Mouse (Mus musculus): ENCODE results near the gene Rbck1. TPM values are rescaled to one million over a fixed set of nuclear protein-coding genes. Genes with fewer than 3 reads are reported as not detected.
"Not testable (repeated sequence)": the region's sequence is repeated elsewhere in the genome, so short reads cannot be mapped to it uniquely, and the experiment has no call there.

Rbck1 gene
- polyA plus RNA-seq, 1 experiment from 2014 or later = 102 TPM

- Histone ChIP-seq H3K27me3 (no peaks in the 10 kb centered on the region), H3K36me3 (no peaks in the 10 kb centered on the region), H3K9me3 (no peaks in the 10 kb centered on the region), H3K4me2 (replicated peaks) (no peak overlapping the region), H3K9ac (replicated peaks) (no peak overlapping the region), H3K4me1 (peaks cover 22% of the 10 kb centered on the region), H3K4me3 (no peak overlapping the region), H3K27ac (replicated peaks) (no peak overlapping the region)
- 37% methylated on average over 2 of the region's 2 CpGs for WGBS
- no peak for ATAC-seq (replicated peaks)
These were observed 40.0 kb downstream of the Rbck1 start for GRCm38 (mm10) chr2:152292475-152292874.

DNA sequence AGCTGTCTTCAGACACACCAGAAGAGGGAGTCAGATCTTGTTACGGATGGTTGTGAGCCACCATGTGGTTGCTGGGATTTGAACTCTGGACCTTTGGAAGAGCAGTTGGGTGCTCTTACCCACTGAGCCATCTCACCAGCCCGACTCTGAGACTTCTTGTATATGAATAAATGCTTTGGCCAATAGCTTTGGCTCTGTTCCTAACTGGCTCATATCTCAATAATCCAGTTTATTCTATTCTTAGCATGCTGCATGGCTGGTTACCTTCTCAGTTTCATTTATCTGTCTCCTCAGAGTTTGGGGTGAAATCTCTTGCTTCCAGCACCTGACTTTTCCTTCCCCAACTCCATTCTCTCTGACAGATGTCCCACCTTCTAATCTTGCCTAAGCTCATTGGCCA is 42.8 kb downstream of the Rbck1 start:
- not testable (repeated sequence) for H3K9me3 ChIP-seq; ATAC-seq (replicated peaks); H3K4me2 ChIP-seq (replicated peaks); H3K4me3 ChIP-seq; H3K27ac ChIP-seq (replicated peaks); H3K4me1 ChIP-seq; H3K9ac ChIP-seq (replicated peaks); H3K27me3 ChIP-seq
- peaks cover 17% of the 10 kb centered on the region for H3K36me3 ChIP-seq
- WGBS = 91% methylated on average over 2 of the region's 2 CpGs

DNA sequence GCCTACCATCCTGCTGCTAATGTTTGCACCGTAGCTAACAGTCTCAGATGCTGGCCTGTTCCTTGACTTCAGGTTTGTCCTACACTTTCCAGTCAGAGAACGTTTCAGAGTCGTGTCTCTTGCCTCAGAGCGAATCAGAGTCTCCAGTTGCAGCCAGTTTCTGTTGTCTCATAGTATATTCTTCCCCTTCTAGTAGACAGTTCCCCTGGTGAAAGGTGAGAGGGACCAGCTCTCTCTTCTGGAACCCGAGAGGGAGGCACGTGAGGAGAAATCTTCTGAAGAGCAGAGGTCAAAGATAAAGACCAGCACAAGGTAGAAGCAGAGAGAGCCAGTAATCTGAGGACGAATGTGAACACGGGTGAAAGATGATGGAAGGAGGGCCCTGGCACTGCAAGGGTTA is 44.4 kb downstream of the Rbck1 start:
- H3K9ac ChIP-seq (replicated peaks) = no peak overlapping the region
- H3K27ac ChIP-seq (replicated peaks) = no peak overlapping the region
- peaks cover 33% of the 10 kb centered on the region for H3K36me3 ChIP-seq
- no peak overlapping the region for H3K4me3 ChIP-seq
- H3K27me3 ChIP-seq = no peaks in the 10 kb centered on the region
- no peak for ATAC-seq (replicated peaks)
- H3K4me2 ChIP-seq (replicated peaks) = no peak overlapping the region
- 84% methylated on average over 8 of the region's 8 CpGs for WGBS
- no peaks in the 10 kb centered on the region for H3K9me3 ChIP-seq
- H3K4me1 ChIP-seq = 0 out of 2 replicates have a peak, but pooled peaks cover under 1% of the 10 kb centered on the region

- Histone ChIP-seq H3K4me3 (no peak overlapping the region), H3K4me1 (no peaks in the 10 kb centered on the region), H3K27ac (replicated peaks) (no peak overlapping the region), H3K9me3 (no peaks in the 10 kb centered on the region), H3K9ac (replicated peaks) (no peak overlapping the region), H3K36me3 (peaks cover 37% of the 10 kb centered on the region), H3K27me3 (no peaks in the 10 kb centered on the region), H3K4me2 (replicated peaks) (no peak overlapping the region)
- 94% methylated on average over 5 of the region's 5 CpGs for WGBS
- no peak for ATAC-seq (replicated peaks)
These were observed 44.9 kb downstream of the Rbck1 start for GRCm38 (mm10) chr2:152287560-152287959.

GRCm38 (mm10) chr2:152281407-152281806 is 51.0 kb downstream of the Rbck1 start:
- no peak for ATAC-seq (replicated peaks)
- Histone ChIP-seq H3K4me1 (no peaks in the 10 kb centered on the region), H3K27me3 (no peaks in the 10 kb centered on the region), H3K4me3 (no peak overlapping the region), H3K9me3 (no peaks in the 10 kb centered on the region), H3K27ac (replicated peaks) (no peak overlapping the region), H3K36me3 (peaks cover 72% of the 10 kb centered on the region), H3K9ac (replicated peaks) (no peak overlapping the region), H3K4me2 (replicated peaks) (no peak overlapping the region)
- 93% methylated on average over 3 of the region's 3 CpGs for WGBS

- no peaks in the 10 kb centered on the region for H3K27me3 ChIP-seq
- no peaks in the 10 kb centered on the region for H3K9me3 ChIP-seq
- ATAC-seq (replicated peaks) = no peak
- H3K4me1 ChIP-seq = no peaks in the 10 kb centered on the region
- H3K27ac ChIP-seq (replicated peaks) = no peak overlapping the region
- H3K4me2 ChIP-seq (replicated peaks) = no peak overlapping the region
- H3K4me3 ChIP-seq = no peak overlapping the region
- no peak overlapping the region for H3K9ac ChIP-seq (replicated peaks)
- WGBS = 78% methylated on average over 2 of the region's 2 CpGs
- peaks cover 64% of the 10 kb centered on the region for H3K36me3 ChIP-seq
These were observed 58.8 kb downstream of the Rbck1 start for GRCm38 (mm10) chr2:152273639-152274038.

Other genes with a start within 250 kb of the Rbck1 start
- 11.1 and 13.0 TPM in 2 replicates for gene Srxn1, start 227.1 kb downstream of the Rbck1 start, polyA plus RNA-seq (2015; fragmentation: Nextera tagmentation; extraction: Ambion mirVana)
- gene Tcf15, start 189.1 kb downstream of the Rbck1 start, polyA plus RNA-seq (2015; fragmentation: Nextera tagmentation; extraction: Ambion mirVana) = 1.8 and 2.2 TPM in 2 replicates
- 116 TPM in 2 replicates for gene Csnk2a1, start 105.8 kb downstream of the Rbck1 start, polyA plus RNA-seq (2015; fragmentation: Nextera tagmentation; extraction: Ambion mirVana)
- 36.8 and 37.9 TPM in 2 replicates for gene Tbc1d20, start 38.8 kb downstream of the Rbck1 start, polyA plus RNA-seq (2015; fragmentation: Nextera tagmentation; extraction: Ambion mirVana)
- gene Trib3, start 11.4 kb upstream of the Rbck1 start, polyA plus RNA-seq (2015; fragmentation: Nextera tagmentation; extraction: Ambion mirVana) = 0.55 and 0.85 TPM in 2 replicates
- 13.5 and 13.6 TPM in 2 replicates for gene Nrsn2, start 44.0 kb upstream of the Rbck1 start, polyA plus RNA-seq (2015; fragmentation: Nextera tagmentation; extraction: Ambion mirVana)
- 17.7 and 18.3 TPM in 2 replicates for gene Sox12, start 65.4 kb upstream of the Rbck1 start, polyA plus RNA-seq (2015; fragmentation: Nextera tagmentation; extraction: Ambion mirVana)
- gene Zcchc3, start 82.4 kb upstream of the Rbck1 start, polyA plus RNA-seq (2015; fragmentation: Nextera tagmentation; extraction: Ambion mirVana) = 18.7 TPM in 2 replicates
- gene 6820408C15Rik, start 82.9 kb upstream of the Rbck1 start, polyA plus RNA-seq (2015; fragmentation: Nextera tagmentation; extraction: Ambion mirVana) = 2.1 and 3.7 TPM in 2 replicates
- gene Defb23, start 132.0 kb upstream of the Rbck1 start, polyA plus RNA-seq (2015; fragmentation: Nextera tagmentation; extraction: Ambion mirVana) = not detected in 2 replicates
- not detected in 2 replicates for gene Defb20, start 144.4 kb upstream of the Rbck1 start, polyA plus RNA-seq (2015; fragmentation: Nextera tagmentation; extraction: Ambion mirVana)
- not detected in 2 replicates for gene Defb22, start 157.5 kb upstream of the Rbck1 start, polyA plus RNA-seq (2015; fragmentation: Nextera tagmentation; extraction: Ambion mirVana)
- not detected in 2 replicates for gene Defb26, start 179.0 kb upstream of the Rbck1 start, polyA plus RNA-seq (2015; fragmentation: Nextera tagmentation; extraction: Ambion mirVana)
- not detected in 2 replicates for gene Defb28, start 185.6 kb upstream of the Rbck1 start, polyA plus RNA-seq (2015; fragmentation: Nextera tagmentation; extraction: Ambion mirVana)
- not detected in 2 replicates for gene Defb29, start 207.4 kb upstream of the Rbck1 start, polyA plus RNA-seq (2015; fragmentation: Nextera tagmentation; extraction: Ambion mirVana)
- gene Gm17416, start 236.7 kb upstream of the Rbck1 start, polyA plus RNA-seq (2015; fragmentation: Nextera tagmentation; extraction: Ambion mirVana) = not detected in 2 replicates
- not detected in 2 replicates for gene Defb21, start 240.1 kb upstream of the Rbck1 start, polyA plus RNA-seq (2015; fragmentation: Nextera tagmentation; extraction: Ambion mirVana)
- gene Defb19, start 247.7 kb upstream of the Rbck1 start, polyA plus RNA-seq (2015; fragmentation: Nextera tagmentation; extraction: Ambion mirVana) = not detected in 2 replicates